Mouse (Mus musculus) CH12.LX (cell line): ENCODE results near the gene Supt3.

Source experiments
- CHD2 ChIP-seq: IDR thresholded peaks from 2 replicates; pipeline ENCODE4 v1.6.1; 2011; ENCODE audit warnings: low read length, improper control_type of control experiment
- CTCF ChIP-seq, 2 experiments: IDR thresholded peaks in 1 of 2; conservative IDR thresholded peaks in 1 of 2; 2 replicates each; pipeline ENCODE4 v1.5.1; 2011 to 2012; ENCODE audit warnings: low read depth in 2 of 2, low read length in 2 of 2, improper control_type of control experiment in 1 of 2, inconsistent platforms in 1 of 2, mild to moderate bottlenecking in 1 of 2, moderate library complexity in 1 of 2
- IRF4 ChIP-seq: IDR thresholded peaks from 2 replicates; pipeline ENCODE4 v1.6.1; 2014; ENCODE audit warnings: low read depth, mild to moderate bottlenecking, inconsistent platforms, low read length, improper control_type of control experiment
- MAZ ChIP-seq: IDR thresholded peaks from 2 replicates; pipeline ENCODE4 v1.6.1; 2012; ENCODE audit warnings: low read depth, mild to moderate bottlenecking, inconsistent platforms, low read length, improper control_type of control experiment, moderate library complexity
- MXI1 ChIP-seq: IDR thresholded peaks from 2 replicates; pipeline ENCODE4 v1.6.1; 2011; ENCODE audit warnings: mild to moderate bottlenecking, low read depth, low read length, improper control_type of control experiment
- POLR2A ChIP-seq: IDR thresholded peaks from 2 replicates; pipeline ENCODE4 v1.6.1; 2011; ENCODE audit warnings: low read depth, mild to moderate bottlenecking, improper control_type of control experiment, low read length
- ZKSCAN1 ChIP-seq: IDR thresholded peaks from 2 replicates; pipeline ENCODE4 v1.6.1; 2012; ENCODE audit warnings: low read depth, inconsistent platforms, low read length, improper control_type of control experiment, borderline replicate concordance

DNA sequence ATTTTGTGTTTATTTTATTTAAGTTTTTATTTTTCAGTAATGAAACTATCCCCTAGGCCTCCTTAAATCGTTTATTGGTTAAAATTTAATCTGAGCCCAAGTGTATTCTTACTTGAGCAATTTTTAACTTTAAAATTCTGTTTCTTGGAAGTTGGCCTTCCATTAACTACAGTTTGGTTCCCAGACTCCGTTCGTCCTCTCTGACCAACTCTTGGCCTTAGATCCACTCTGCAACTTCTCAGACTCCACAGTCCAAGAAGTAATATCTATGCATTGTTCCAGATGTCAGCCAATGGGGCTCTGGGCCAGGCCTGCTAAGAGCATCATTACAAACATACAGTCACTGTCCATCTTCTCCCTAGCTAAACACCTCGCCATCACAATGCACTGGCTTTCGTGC is 309.4 kb downstream of the Supt3 start:
- no peak for TF ChIP-seq CTCF (conservative IDR thresholded peaks at IDR 0.05 in 1 of 2, IDR thresholded peaks at IDR 0.05 in 1 of 2; ENCODE audit: low read depth in 2 of 2, low read length in 2 of 2)
- TF ChIP-seq MAZ = no peak
- TF ChIP-seq MXI1 = no peak
- TF ChIP-seq IRF4 = no peak
- no peak for TF ChIP-seq POLR2A
- TF ChIP-seq ZKSCAN1 = no peak
- TF ChIP-seq CHD2 = no peak
